Mouse (Mus musculus) heart, postnatal 14 days (tissue): ENCODE measurements around the gene Lrrc8b. TPM values are rescaled to one million over a fixed set of nuclear protein-coding genes. Genes with fewer than 3 reads are reported as not detected.

Source experiments
- DNase-seq, 2 experiments: peaks; one replicate each; pipeline ENCODE4 v3.0.0; 2021 to 2022
- intact Hi-C: fragments of 180-260 bp; cut with DNase I; formaldehyde crosslinking; loops from one replicate; pipeline ENCODE4 v1.15.1; 2025
- total RNA-seq, 2 experiments: library from RNA; stranded (reverse); gene quantifications; 2 replicates each; pipeline ENCODE4 v1.2.3; 2021

Gene Lrrc8b
- total RNA-seq, 2 experiments from 2014 or later: 8.8 to 10.6 TPM

- no peak for DNase-seq
- intact Hi-C loops: no loop called here
Observed at GRCm38 (mm10) chr5:105500132-105501121, 84.9 kb downstream of the Lrrc8b start.

- DNase-seq: no peak
- intact Hi-C loops: no loop called here
Observed at GRCm38 (mm10) chr5:105501136-105501535, 85.6 kb downstream of the Lrrc8b start.

- intact Hi-C loops: no loop called here
- no peak for DNase-seq
Observed at GRCm38 (mm10) chr5:105508813-105509212, 93.2 kb downstream of the Lrrc8b start.

- DNase-seq: no peak
- intact Hi-C loops: no loop called here
Observed at GRCm38 (mm10) chr5:105512297-105512696, 96.7 kb downstream of the Lrrc8b start.

GRCm38 (mm10) chr5:105515532-105515931 is 100.0 kb downstream of the Lrrc8b start:
- intact Hi-C loops: loop anchor here (5.0 kb wide), 2 partner anchors 108 to 357 kb away; no protein-coding TSS in a partner anchor
- no peak for DNase-seq

- intact Hi-C loops: loop anchor here (5.0 kb wide), 2 partner anchors 109 to 356 kb away; no protein-coding TSS in a partner anchor
- no peak for DNase-seq
Observed at GRCm38 (mm10) chr5:105516290-105516689, 100.7 kb downstream of the Lrrc8b start.

- DNase-seq: peak; percentile 12 to 29
- intact Hi-C loops: loop anchor here (5.0 kb wide), 2 partner anchors 111 to 354 kb away; no protein-coding TSS in a partner anchor
Observed at GRCm38 (mm10) chr5:105517992-105518625, 102.5 kb downstream of the Lrrc8b start.

GRCm38 (mm10) chr5:105518626-105519095 is 103.1 kb downstream of the Lrrc8b start:
- intact Hi-C loops: loop anchor here (1.0 to 5.0 kb wide), 3 partner anchors 111 to 354 kb away; no protein-coding TSS in a partner anchor
- DNase-seq: no peak

- DNase-seq: peak; percentile 90 to 93
- intact Hi-C loops: loop anchor here (1.0 to 5.0 kb wide), 3 partner anchors 112 to 353 kb away; no protein-coding TSS in a partner anchor
Observed at GRCm38 (mm10) chr5:105519096-105519975, 103.8 kb downstream of the Lrrc8b start, which contains the start of gene Lrrc8c. TSS of gene Lrrc8c (plus strand) at chr5:105519388.

- intact Hi-C loops: loop anchor here (1.0 to 5.0 kb wide), 3 partner anchors 113 to 352 kb away; no protein-coding TSS in a partner anchor
- DNase-seq: peak in 1 of 2 experiments; percentile 21
Observed at GRCm38 (mm10) chr5:105519976-105520300, 104.4 kb downstream of the Lrrc8b start.

- no peak for DNase-seq
- intact Hi-C loops: no loop called here
Observed at GRCm38 (mm10) chr5:105520442-105520965, 104.9 kb downstream of the Lrrc8b start.

- intact Hi-C loops: loop anchor here (2.0 kb wide), 1 partner anchor 59 kb away; no protein-coding TSS in a partner anchor
- no peak for DNase-seq
Observed at GRCm38 (mm10) chr5:105523452-105523851, 107.9 kb downstream of the Lrrc8b start.

- intact Hi-C loops: no loop called here
Observed at GRCm38 (mm10) chr5:105525004-105525403, 109.4 kb downstream of the Lrrc8b start.

GRCm38 (mm10) chr5:105526107-105526645 is 110.6 kb downstream of the Lrrc8b start:
- intact Hi-C loops: no loop called here
- DNase-seq: no peak

More at GRCm38 (mm10) chr5:105525004-105525403, 109.4 kb downstream of the Lrrc8b start:
- DNase-seq: no peak

GRCm38 (mm10) chr5:105526766-105527165 is 111.2 kb downstream of the Lrrc8b start:
- intact Hi-C loops: no loop called here
- peak in 1 of 2 experiments; percentile 20 for DNase-seq

GRCm38 (mm10) chr5:105527477-105528331 is 112.1 kb downstream of the Lrrc8b start:
- intact Hi-C loops: no loop called here
- peak; percentile 34 to 42 for DNase-seq

GRCm38 (mm10) chr5:105530576-105530975 is 115.0 kb downstream of the Lrrc8b start:
- intact Hi-C loops: no loop called here
- no peak for DNase-seq

- intact Hi-C loops: no loop called here
- DNase-seq: no peak
Observed at GRCm38 (mm10) chr5:105535186-105535585, 119.6 kb downstream of the Lrrc8b start.
